Mouse (Mus musculus) heart, embryonic 14.5 days (tissue): ENCODE data around the gene Gm11027. TPM values are rescaled to one million over a fixed set of nuclear protein-coding genes. Genes with fewer than 3 reads are reported as not detected.

ENCODE experiments used
- ATAC-seq: fragments of 200-750 bp; cut with Nextera tagmentation; 2 replicates; pipeline ENCODE4 v1.8.0; 2017; ENCODE audit warnings: low read depth, moderate TSS enrichment; ENCODE audit not compliant: insufficient number of reproducible peaks, insufficient read depth, low FRiP score
- H3K27ac ChIP-seq, 2 experiments: fragments of 200-500 bp in 1 of 2; fragments of 300-500 bp in 1 of 2; sonication (generic) in 1 of 2; replicated peaks in 1 of 2; 2 replicates each; pipeline ENCODE4 v1.5.1; 2012 to 2014; ENCODE audit warnings: low read depth in 2 of 2, low read length in 2 of 2, control low read depth in 1 of 2, mild to moderate bottlenecking in 1 of 2, mixed read lengths in 1 of 2; ENCODE audit not compliant: control insufficient read depth in 1 of 2, insufficient read depth in 1 of 2
- H3K27me3 ChIP-seq: fragments of 300-500 bp; sonication (generic); 2 replicates; pipeline ENCODE4 v1.6.1; 2014; ENCODE audit warnings: mild to moderate bottlenecking, low read length, control low read depth; ENCODE audit not compliant: control insufficient read depth, insufficient read depth
- H3K36me3 ChIP-seq: fragments of 300-500 bp; sonication (generic); 2 replicates; pipeline ENCODE4 v1.6.1; 2014; ENCODE audit warnings: mild to moderate bottlenecking, control low read depth, low read length, mixed read lengths; ENCODE audit not compliant: control insufficient read depth, insufficient read depth
- H3K4me1 ChIP-seq, 2 experiments: fragments of 200-500 bp in 1 of 2; fragments of 300-500 bp in 1 of 2; sonication (generic) in 1 of 2; 2 replicates each; pipeline ENCODE4 v1.6.1; 2012 to 2014; ENCODE audit warnings: low read length in 2 of 2, control low read depth in 1 of 2, mixed read lengths in 1 of 2; ENCODE audit not compliant: control insufficient read depth in 2 of 2, insufficient read depth in 2 of 2
- H3K4me2 ChIP-seq: fragments of 300-500 bp; sonication (generic); 2 replicates; pipeline ENCODE4 v1.6.1; 2014; ENCODE audit warnings: mild to moderate bottlenecking, low read length
- H3K4me3 ChIP-seq, 2 experiments: fragments of 200-500 bp in 1 of 2; fragments of 300-500 bp in 1 of 2; sonication (generic) in 1 of 2; 2 replicates each; pipeline ENCODE4 v1.5.1; 2012 to 2014; ENCODE audit warnings: low read length in 2 of 2, mild to moderate bottlenecking in 2 of 2, control low read depth in 1 of 2, low read depth in 1 of 2, moderate library complexity in 1 of 2; ENCODE audit not compliant: control insufficient read depth in 1 of 2, insufficient read depth in 1 of 2
- H3K9ac ChIP-seq: fragments of 300-500 bp; sonication (generic); 2 replicates; pipeline ENCODE4 v1.6.1; 2014; ENCODE audit warnings: mild to moderate bottlenecking, low read length
- H3K9me3 ChIP-seq: fragments of 300-500 bp; sonication (generic); 2 replicates; pipeline ENCODE4 v1.6.1; 2016; ENCODE audit warnings: low read length, control low read depth; ENCODE audit not compliant: control insufficient read depth
- WGBS: fragments of 180-500 bp; shearing (Covaris S2); extraction: QIAGEN DNeasy Blood & Tissue Kit; methylation state at CpG from one replicate; pipeline ENCODE4 v1.1.7; 2014; 5-methylcytosine and 5-hydroxymethylcytosine counted together
- microRNA-seq: library from miRNA; unstranded; fragments of <30 nt; microRNA quantifications from one replicate; pipeline ENCODE4, GENCODE M21; 2016
- polyA plus RNA-seq: library from polyadenylated mRNA; unstranded; fragments of >200 nt; fragmentation: Nextera tagmentation; extraction: Ambion mirVana; gene quantifications from 2 replicates; pipeline ENCODE4 v1.2.1, GENCODE M21; 2014

Gene Gm11027
- polyA plus RNA-seq, 1 experiment from 2014 or later: not detected

GRCm38 (mm10) chr12:116315498-116315897, 40.3 kb downstream of the Gm11027 start:
- Histone ChIP-seq H3K4me3 (no peak overlapping the region), H3K4me2 (no peak overlapping the region), H3K9ac (no peak overlapping the region), H3K27me3 (no peaks in the 10 kb centered on the region), H3K9me3 (no peaks in the 10 kb centered on the region), H3K36me3 (no peaks in the 10 kb centered on the region), H3K4me1 (0 out of 4 replicates have a peak, but pooled peaks cover 0 to 4% of the 10 kb centered on the region in 2 experiments), H3K27ac (no peak overlapping the region)
- 75% methylated on average over 3 of the region's 3 CpGs for WGBS
- no peak for ATAC-seq

- no peak overlapping the region for H3K4me2 ChIP-seq
- H3K27ac ChIP-seq: no peak overlapping the region
- no peaks in the 10 kb centered on the region for H3K27me3 ChIP-seq
- no peak for ATAC-seq
- no peak overlapping the region for H3K9ac ChIP-seq
- 72% methylated on average over 1 of the region's 1 CpGs for WGBS
- H3K36me3 ChIP-seq: peaks cover 4% of the 10 kb centered on the region; the same call in 1 of the 2 replicates
- no peaks in the 10 kb centered on the region for H3K9me3 ChIP-seq
- H3K4me3 ChIP-seq: no peak overlapping the region
- H3K4me1 ChIP-seq: 0 out of 4 replicates have a peak, but pooled peaks cover 0 to 4% of the 10 kb centered on the region in 2 experiments
Measured at GRCm38 (mm10) chr12:116317818-116318217, 42.6 kb downstream of the Gm11027 start.

Small RNA genes lying within 50 kb of the gene (microRNA-seq; reads per million reads assigned to microRNA genes)
- gene Gm23190: not detected

Other genes starting within 250 kb of the Gm11027 start
- gene Zfp386, start 227.7 kb upstream of the Gm11027 start, polyA plus RNA-seq: 29.4 and 32.8 TPM in 2 replicates
- gene Vipr2, start 197.7 kb upstream of the Gm11027 start, polyA plus RNA-seq: 0.74 and 0.95 TPM in 2 replicates
- gene Wdr60, start 12.4 kb upstream of the Gm11027 start, polyA plus RNA-seq: 2.9 and 5.3 TPM in 2 replicates
- 16.2 and 16.8 TPM in 2 replicates for gene Esyt2, start 5.8 kb downstream of the Gm11027 start, polyA plus RNA-seq
- 22.7 and 23.9 TPM in 2 replicates for gene Ncapg2, start 130.0 kb downstream of the Gm11027 start, polyA plus RNA-seq
- gene Ptprn2, start 210.3 kb downstream of the Gm11027 start, polyA plus RNA-seq: 0.20 TPM in 1 of 2 replicates, not detected in the other